Mouse (Mus musculus) c-Kit-negative CD71-positive TER-119-positive erythroid progenitor cells, embryonic 14.5 days (primary cell): Measurements from ENCODE around the gene Deup1.
"Not testable (repeated sequence)": the region's sequence is repeated elsewhere in the genome, so short reads cannot be mapped to it uniquely, and the experiment has no call there.

ENCODE experiments used
- DNase-seq: peaks from one replicate; pipeline ENCODE4 v3.0.0-alpha.2; 2013; ENCODE audit warnings: low read depth, low spot score

Gene Deup1

GRCm38 (mm10) chr9:15587157-15587854 lies 40.4 kb downstream of the Deup1 start:
- no peak for DNase-seq

- no peak for DNase-seq
Measured at GRCm38 (mm10) chr9:15585956-15586355, 41.8 kb downstream of the Deup1 start.

GRCm38 (mm10) chr9:15584209-15584608 lies 43.5 kb downstream of the Deup1 start:
- no peak for DNase-seq

- no peak for DNase-seq
Measured at GRCm38 (mm10) chr9:15582026-15582425, 45.7 kb downstream of the Deup1 start.

- no peak for DNase-seq
Measured at GRCm38 (mm10) chr9:15580176-15580575, 47.6 kb downstream of the Deup1 start.

GRCm38 (mm10) chr9:15578946-15579345 lies 48.8 kb downstream of the Deup1 start:
- DNase-seq = no peak

- no peak for DNase-seq
Measured at GRCm38 (mm10) chr9:15578427-15578826, 49.3 kb downstream of the Deup1 start.

GRCm38 (mm10) chr9:15574750-15575454 lies 52.8 kb downstream of the Deup1 start:
- DNase-seq = no peak

- no peak for DNase-seq
Measured at GRCm38 (mm10) chr9:15562353-15562752, 65.4 kb downstream of the Deup1 start.

GRCm38 (mm10) chr9:15560451-15560850 lies 67.3 kb downstream of the Deup1 start:
- DNase-seq = no peak

GRCm38 (mm10) chr9:15553322-15553721 lies 74.4 kb downstream of the Deup1 start:
- DNase-seq = no peak

- no peak for DNase-seq
Measured at GRCm38 (mm10) chr9:15551933-15552851, 75.5 kb downstream of the Deup1 start.

GRCm38 (mm10) chr9:15551073-15551472 lies 76.7 kb downstream of the Deup1 start:
- DNase-seq = not testable (repeated sequence)

- DNase-seq = no peak
Measured at GRCm38 (mm10) chr9:15550461-15550961, 77.2 kb downstream of the Deup1 start.

GRCm38 (mm10) chr9:15541735-15542354 lies 85.9 kb downstream of the Deup1 start:
- DNase-seq = no peak

GRCm38 (mm10) chr9:15538979-15539533 lies 88.7 kb downstream of the Deup1 start:
- DNase-seq = no peak

- DNase-seq = no peak
Measured at GRCm38 (mm10) chr9:15537455-15538048, 90.2 kb downstream of the Deup1 start.

- no peak for DNase-seq
Measured at GRCm38 (mm10) chr9:15536861-15537426, 90.8 kb downstream of the Deup1 start.

GRCm38 (mm10) chr9:15535418-15535817 lies 92.3 kb downstream of the Deup1 start:
- no peak for DNase-seq

GRCm38 (mm10) chr9:15534110-15534509 lies 93.6 kb downstream of the Deup1 start:
- DNase-seq = no peak
